Mouse (Mus musculus) adrenal gland, adult 10 weeks (tissue): ENCODE measurements around the gene Pard6b. TPM values are rescaled to one million over a fixed set of nuclear protein-coding genes. Genes with fewer than 3 reads are reported as not detected.

Experiments
- polyA plus RNA-seq: library from polyadenylated mRNA; stranded (reverse); fragments of 350-450 nt; fragmentation: Illumina TruSeq; extraction: RNeasy Lipid Tissue Mini Kit (QIAGEN cat#74804); gene quantifications from one replicate; pipeline ENCODE4 v1.2.3, GENCODE M21; 2014; ENCODE audit warnings: low read depth, low replicate concordance

Gene Pard6b
- polyA plus RNA-seq = 0.87 TPM

DNA sequence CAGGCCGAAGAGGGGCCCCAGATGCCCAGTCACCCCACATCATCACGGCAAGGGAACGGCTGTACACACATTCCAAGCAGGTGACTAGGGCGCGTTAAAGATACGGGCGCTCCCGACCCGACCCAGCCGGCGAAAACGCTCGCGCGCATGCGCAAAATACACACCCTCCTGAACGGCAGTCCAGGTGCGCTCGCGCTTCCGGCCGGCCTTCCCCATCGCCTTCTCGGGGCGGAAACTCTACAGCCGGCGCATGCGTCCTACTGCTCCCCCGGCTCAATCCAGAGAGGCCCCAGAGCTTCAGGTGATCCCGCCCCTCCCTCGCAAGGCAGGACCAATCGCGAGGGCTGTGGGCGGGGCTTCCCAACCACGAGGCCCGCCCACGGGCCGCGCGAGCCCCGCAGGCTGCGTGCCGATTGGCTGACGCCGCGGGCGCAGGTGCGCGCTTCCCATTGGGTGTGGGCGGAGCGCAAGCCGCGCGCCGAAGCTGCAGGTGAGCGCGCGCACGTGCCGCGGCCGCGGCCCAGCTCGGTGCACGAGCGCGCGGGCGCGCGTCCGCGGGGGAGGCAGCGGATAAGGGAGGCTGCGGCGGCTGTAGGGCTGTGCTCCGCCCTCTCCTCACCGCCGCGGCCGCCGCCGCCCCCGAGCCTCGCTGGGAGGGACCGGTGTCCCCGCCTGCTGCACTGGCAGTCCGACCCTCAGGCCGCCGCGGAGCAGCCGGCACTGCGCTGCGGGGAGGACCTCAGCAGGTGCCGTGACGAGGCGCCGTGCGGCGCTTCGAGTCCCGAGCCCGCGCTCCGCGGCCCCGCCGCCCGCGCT is at the start of gene Pard6b:
Gene Pard6b (plus strand): TSS at position 574 of the 816 bp plus-strand sequence.

Other genes starting within 250 kb of the Pard6b start
- 38.7 TPM for gene Ptpn1, start 148.9 kb upstream of the Pard6b start, polyA plus RNA-seq
- gene Ripor3, start 70.4 kb upstream of the Pard6b start, polyA plus RNA-seq = not detected
- 6.2 TPM for gene Adnp, start 126.1 kb downstream of the Pard6b start, polyA plus RNA-seq
- gene Gm20716, start 149.4 kb downstream of the Pard6b start, polyA plus RNA-seq = 129 TPM
- gene Dpm1, start 149.6 kb downstream of the Pard6b start, polyA plus RNA-seq = 191 TPM
- 2.9 TPM for gene Mocs3, start 149.6 kb downstream of the Pard6b start, polyA plus RNA-seq
- not detected for gene Kcng1, start 200.7 kb downstream of the Pard6b start, polyA plus RNA-seq